Mouse (Mus musculus): ENCODE measurements around the gene C2cd4d.

The C2cd4d gene

DNA sequence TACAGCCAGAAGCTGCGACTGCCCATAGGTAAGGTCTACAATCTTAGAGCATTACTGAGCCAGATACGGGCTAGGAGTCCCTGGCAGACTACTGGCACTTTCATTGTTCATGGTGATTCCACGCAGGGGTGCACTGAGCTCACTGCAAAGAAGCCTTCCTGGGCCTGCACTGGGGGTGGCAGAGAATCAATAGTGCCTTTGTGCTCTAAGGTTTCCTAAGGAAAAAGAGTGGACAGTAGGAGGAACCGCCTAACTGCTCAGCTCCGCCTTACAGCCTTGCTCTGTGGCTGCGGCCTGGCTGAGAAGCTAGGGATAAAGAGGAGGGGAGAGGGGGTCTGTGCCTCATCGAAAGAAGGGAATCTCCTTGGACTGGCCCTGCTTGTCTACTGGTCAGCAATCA lies at the start of gene C2cd4d:
Gene C2cd4d, plus strand, starts transcription at position 301 of the 400 bp plus-strand sequence.
- no peak for DNase-seq (ENCODE audit: low spot score)

DNA sequence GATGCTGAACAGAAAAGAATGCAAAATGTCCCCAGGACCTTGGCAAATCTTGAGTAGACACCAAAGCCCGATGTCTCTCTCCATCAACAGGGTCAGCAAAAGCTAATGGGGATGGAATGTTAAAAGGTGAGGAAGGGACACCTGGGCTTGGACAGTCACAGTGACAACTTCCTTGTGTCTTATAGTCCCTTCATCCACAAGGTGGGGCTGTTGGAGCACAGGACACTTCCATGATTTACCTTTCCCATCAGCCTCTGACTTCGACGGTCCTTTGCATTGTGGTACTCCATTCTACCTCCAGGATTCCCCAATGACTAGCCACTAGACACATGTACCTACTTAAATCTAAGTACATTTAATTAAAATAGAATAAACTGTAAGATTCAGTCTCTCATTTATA lies 33.6 kb upstream of the C2cd4d start:
- DNase-seq (ENCODE audit: low spot score), result no peak

GRCm38 (mm10) chr3:94334442-94334841 lies 27.8 kb upstream of the C2cd4d start:
- DNase-seq (ENCODE audit: low spot score), result no peak

DNA sequence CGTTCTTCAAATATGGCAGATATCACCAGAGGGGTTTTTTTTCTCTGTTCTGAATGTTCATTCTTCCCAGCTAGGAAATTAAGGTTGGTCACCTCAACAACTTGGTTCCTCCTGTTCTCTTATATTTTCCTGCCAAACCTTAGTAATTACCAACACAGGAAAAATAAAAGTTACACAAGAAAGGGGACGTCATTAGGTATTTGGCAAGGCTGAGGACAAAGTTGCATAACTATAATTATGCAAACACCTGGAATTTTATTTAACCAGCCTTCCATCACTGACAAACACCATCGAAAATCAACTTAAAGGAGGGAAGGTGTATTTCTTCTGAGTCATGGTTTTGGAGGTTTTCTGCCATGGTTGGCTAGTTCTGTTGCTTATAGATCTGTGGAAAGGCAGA lies 23.7 kb upstream of the C2cd4d start:
- DNase-seq (ENCODE audit: low spot score), result no peak

GRCm38 (mm10) chr3:94341959-94342422 lies 20.2 kb upstream of the C2cd4d start, which contains the start of gene Them5:
Gene Them5 (plus strand): TSS chr3:94342099.
- no peak for DNase-seq (ENCODE audit: low spot score)

DNA sequence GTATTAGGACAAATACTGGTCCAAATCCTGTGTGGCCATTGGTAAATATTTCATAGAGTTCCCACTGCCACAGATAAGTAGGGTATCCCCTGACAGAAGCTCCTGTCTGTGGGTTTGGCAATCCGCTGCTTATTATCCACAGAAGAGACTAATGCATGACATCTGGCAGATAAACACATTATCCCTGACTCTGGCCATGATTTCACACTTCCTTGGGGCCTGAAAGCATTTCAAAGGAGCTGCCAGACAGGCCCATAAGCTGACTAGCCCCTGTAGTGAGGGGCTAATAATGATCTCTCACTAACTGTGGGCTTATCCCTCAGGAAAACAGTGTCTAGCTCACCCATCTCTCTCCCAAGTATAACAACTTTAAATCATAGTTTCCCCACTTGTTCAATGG lies 19.7 kb upstream of the C2cd4d start:
- no peak for DNase-seq (ENCODE audit: low spot score)

GRCm38 (mm10) chr3:94344182-94344581 lies 18.1 kb upstream of the C2cd4d start:
- no peak for DNase-seq (ENCODE audit: low spot score)

DNA sequence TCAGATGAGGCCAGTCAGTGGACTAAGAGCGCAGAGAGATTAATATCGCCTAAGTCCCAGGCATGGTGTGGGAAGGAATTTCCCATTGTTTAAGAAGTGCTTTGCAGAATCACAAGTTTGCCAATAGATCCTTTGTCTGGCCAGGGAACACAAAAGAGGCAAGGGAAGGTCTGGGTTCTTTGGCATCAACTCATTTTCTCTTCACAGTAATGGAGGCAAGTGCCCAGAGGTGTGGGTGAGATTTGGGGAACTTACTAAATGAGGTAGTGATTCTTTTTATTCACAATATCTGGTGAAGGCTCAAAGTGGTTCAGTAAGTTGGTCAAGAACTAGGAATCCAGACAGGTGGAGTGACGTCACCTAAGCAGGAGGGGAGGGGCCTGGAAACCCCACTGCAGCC lies 17.3 kb upstream of the C2cd4d start:
- DNase-seq (ENCODE audit: low spot score), result no peak

DNA sequence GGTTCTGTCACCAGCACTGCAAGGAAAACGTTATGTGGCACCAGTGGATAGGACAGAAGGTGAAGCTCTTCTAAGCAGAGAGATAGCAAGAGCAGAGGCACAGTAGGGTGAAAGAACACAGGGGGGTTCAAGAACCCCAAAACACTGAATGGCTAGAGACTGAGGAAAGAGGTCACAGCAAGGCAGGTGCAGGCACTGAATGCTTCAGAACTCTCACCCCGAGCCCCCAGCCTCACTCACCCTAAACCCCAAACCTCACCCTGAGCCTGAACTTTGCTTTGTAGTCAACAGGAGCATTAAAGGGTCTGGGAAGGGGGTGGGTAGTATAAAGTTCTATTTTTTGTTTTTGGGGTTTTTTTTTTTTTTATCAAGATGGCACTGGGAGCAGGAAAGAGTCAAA lies 14.1 kb upstream of the C2cd4d start:
- no peak for DNase-seq (ENCODE audit: low spot score)

DNA sequence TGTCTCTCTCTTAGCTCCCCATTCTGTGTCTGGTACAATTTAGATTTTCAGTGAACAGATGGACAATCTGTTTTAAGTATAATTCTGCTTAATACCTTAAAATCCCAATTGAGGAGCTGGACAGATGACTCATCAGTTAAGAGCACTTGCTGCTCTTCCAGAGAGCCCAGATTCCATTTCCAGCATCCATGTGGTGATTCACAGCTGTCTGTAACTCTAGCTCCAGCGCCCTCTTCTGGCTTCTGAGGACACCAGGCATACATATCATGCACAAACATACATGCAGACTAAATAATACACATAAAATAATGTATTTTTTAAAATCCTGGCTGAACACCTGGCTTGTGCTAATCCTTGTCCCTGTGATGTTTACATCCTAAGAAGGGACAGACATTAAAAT lies 1.4 kb upstream of the C2cd4d start:
- no peak for DNase-seq (ENCODE audit: low spot score)

DNA sequence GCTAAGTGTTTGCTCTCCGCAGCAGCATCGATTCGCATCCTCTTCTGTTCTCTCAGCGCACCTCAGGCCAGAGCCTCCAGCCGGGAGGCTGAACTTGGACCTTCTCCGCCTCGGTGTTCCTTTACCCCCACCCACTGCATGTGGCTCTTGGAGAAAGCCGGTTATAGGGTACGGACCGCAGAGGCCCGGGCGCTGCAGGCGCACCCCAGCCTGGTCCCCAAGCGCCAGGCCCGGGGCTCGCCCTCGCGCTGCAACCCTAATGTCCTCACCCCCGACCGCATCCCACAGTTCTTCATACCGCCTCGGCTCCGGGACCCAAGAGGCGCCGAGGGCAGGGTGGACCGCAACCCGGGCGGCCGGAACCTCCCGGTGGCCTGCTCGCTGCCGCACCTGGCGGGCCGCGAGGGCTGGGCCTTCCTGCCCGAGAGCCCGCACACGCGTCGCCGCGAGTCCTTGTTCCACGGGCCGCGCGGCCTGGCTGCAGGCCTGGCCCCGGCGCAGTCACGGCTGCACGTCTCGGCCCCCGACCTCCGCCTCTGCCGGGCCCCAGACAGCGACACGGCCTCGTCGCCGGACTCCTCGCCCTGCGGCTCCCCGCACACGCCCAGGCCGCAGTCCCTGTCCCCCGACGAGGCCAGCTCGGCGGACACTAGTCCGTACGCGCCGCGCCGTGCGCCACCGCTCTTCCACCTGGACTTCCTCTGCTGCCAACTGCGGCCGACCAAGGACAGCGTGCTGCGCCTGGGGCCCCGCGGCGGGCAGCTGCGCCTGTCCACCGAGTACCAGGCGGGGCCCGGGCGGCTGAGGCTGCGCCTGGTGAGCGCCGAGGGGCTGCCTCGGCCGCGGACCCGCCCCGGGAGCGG lies 1.3 kb downstream of the C2cd4d start:
- peak; percentile 32 for DNase-seq (ENCODE audit: low spot score)

DNA sequence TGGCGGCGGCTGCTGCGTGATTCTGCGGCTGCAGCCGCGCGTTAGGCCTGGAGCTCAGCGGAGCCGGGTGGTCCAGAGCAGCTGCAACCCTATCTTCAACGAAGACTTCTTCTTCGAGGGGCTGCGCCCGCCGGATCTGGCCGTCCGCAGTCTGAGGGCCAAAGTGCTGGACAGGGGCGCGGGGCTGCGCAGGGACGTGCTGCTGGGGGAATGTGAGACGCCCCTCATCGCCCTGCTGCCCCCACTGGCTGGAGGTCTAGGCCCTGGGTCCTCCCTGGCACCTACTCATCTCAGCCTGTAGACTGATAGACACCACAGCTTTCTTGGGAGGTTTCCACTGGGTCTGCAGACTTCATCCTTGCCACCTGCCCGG lies 1.9 kb downstream of the C2cd4d start:
- DNase-seq (ENCODE audit: low spot score), result no peak

DNA sequence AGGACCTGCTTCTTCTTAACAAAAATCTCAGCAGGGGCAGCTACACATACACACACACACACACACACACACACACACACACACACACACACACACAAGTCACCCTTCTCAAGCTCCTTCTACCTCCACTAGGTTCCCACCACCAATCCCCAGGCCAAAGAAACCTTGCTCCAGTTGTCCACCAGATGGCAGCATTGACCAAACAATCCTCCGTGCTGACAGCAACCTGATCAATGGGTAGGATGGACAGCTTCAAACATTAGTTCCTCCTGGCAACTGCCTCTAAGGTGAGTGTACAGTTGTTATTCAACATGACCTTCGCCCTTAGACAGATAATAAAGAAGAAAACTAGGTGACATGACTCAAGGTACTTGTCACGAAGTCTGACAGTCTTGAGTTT lies 4.5 kb downstream of the C2cd4d start:
- DNase-seq (ENCODE audit: low spot score), result peak; percentile 39

DNA sequence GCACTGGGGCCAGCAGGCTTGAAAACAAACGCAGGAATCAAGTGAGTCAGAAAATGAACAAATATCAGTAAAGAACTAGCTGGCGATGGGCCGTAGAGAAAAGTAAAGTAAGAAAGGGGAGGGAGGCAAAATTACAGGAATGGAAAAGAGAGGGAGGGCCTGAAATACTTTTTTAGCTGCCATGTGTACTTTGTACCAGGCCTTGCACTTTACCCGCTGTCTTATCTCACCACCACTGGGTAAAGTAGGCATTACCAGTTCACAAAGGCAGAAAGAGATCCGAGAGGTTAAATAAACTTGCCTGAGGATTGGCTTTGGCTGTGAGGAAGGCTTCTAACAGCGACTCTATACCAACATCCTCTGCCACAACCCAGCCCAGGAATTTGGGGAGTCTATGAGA lies 5.3 kb downstream of the C2cd4d start:
- no peak for DNase-seq (ENCODE audit: low spot score)

- DNase-seq (ENCODE audit: low spot score), result no peak
Measured at GRCm38 (mm10) chr3:94368631-94369030, 6.4 kb downstream of the C2cd4d start.

- DNase-seq (ENCODE audit: low spot score), result peak; percentile 15
Measured at GRCm38 (mm10) chr3:94369709-94370108, 7.5 kb downstream of the C2cd4d start.

GRCm38 (mm10) chr3:94371637-94372036 lies 9.4 kb downstream of the C2cd4d start:
- peak; percentile 84 for DNase-seq (ENCODE audit: low spot score)

GRCm38 (mm10) chr3:94372038-94372437 lies 9.8 kb downstream of the C2cd4d start:
- DNase-seq (ENCODE audit: low spot score), result no peak

- DNase-seq (ENCODE audit: low spot score), result peak; percentile 29
Measured at GRCm38 (mm10) chr3:94372641-94373040, 10.4 kb downstream of the C2cd4d start, which contains the start of gene Rorc. Gene Rorc (plus strand): TSS chr3:94372794.

DNA sequence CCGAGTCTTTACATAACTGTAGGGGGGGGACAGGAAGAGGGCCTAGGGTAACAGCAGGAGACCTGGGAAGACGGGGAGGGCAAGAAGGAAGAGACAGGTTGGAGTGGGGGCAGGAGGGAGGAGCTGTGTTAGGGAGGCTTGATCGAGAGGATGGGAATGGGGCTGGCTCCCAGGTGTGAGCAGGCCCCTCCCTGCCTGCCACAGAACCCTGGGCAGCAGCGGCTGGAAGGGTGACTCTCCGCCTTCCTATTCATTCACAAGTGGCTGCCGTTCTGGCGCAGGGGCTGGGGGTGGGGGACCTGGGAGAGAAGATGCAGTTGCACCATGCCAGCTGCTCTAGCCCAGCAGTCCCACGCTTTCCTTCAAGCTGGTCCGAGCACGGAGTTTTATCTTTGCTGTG lies 10.9 kb downstream of the C2cd4d start:
- DNase-seq (ENCODE audit: low spot score), result no peak

GRCm38 (mm10) chr3:94373597-94374011 lies 11.4 kb downstream of the C2cd4d start:
- DNase-seq (ENCODE audit: low spot score), result no peak

GRCm38 (mm10) chr3:94374636-94375035 lies 12.4 kb downstream of the C2cd4d start:
- no peak for DNase-seq (ENCODE audit: low spot score)

DNA sequence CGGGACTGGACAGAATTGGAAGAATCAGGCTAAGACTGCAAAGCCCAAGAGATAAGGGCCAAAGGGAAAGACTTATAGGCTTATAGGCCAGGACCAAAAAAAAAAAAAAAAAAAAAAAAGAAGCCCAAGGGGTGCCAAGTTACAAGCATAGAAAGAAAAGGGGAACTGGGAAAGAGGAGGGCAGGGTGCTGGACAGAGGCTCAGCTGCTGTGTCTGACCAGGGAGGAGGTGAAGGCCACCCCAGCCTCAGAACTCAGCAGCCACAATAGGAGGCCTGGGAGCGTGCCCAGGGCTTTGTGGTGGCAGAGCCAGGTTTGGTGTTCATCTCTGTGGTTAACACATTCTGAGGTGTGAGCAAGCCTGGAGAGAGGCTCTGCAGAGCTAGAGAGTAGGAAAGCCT lies 12.9 kb downstream of the C2cd4d start:
- peak; percentile 42 for DNase-seq (ENCODE audit: low spot score)

DNA sequence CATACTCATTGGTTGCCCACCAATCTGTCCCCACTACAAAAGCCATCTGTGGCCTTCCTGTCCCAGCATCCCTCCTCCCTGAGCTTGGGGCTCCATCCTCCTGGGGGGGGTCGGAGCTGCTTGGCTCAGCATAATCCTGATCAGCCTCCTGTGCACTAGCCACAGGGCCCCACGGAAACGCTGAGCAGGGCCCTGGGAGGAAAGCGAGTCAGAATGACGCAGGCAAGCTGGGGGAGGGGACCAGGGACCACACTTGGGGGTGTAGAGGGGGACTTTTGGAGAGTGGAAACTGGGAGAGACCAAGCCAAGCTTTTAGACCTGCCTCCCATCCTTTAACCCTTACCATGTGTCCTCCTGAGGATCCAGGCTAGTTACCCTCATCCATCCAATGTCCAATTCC lies 13.6 kb downstream of the C2cd4d start:
- no peak for DNase-seq (ENCODE audit: low spot score)
